Mouse (Mus musculus) heart, embryonic 14.5 days (tissue): ENCODE measurements at regions not wholly inside any gene's neighbourhood (a gene's known extent, or its start where the extent isn't known, plus 50 kb on each side); places are given as distances from the start of the nearest gene placed in this dataset.
"Not testable (repeated sequence)": the region's sequence is repeated elsewhere in the genome, so short reads cannot be mapped to it uniquely, and the experiment has no call there.

ENCODE experiments used
- ATAC-seq: fragments of 200-750 bp; cut with Nextera tagmentation; 2 replicates; pipeline ENCODE4 v1.8.0; 2017; ENCODE audit warnings: low read depth, moderate TSS enrichment; ENCODE audit not compliant: insufficient number of reproducible peaks, insufficient read depth, low FRiP score
- H3K27ac ChIP-seq, 2 experiments: fragments of 200-500 bp in 1 of 2; fragments of 300-500 bp in 1 of 2; sonication (generic) in 1 of 2; replicated peaks in 1 of 2; 2 replicates each; pipeline ENCODE4 v1.5.1; 2012 to 2014; ENCODE audit warnings: low read depth in 2 of 2, low read length in 2 of 2, control low read depth in 1 of 2, mild to moderate bottlenecking in 1 of 2, mixed read lengths in 1 of 2; ENCODE audit not compliant: control insufficient read depth in 1 of 2, insufficient read depth in 1 of 2
- H3K27me3 ChIP-seq: fragments of 300-500 bp; sonication (generic); 2 replicates; pipeline ENCODE4 v1.6.1; 2014; ENCODE audit warnings: mild to moderate bottlenecking, low read length, control low read depth; ENCODE audit not compliant: control insufficient read depth, insufficient read depth
- H3K36me3 ChIP-seq: fragments of 300-500 bp; sonication (generic); 2 replicates; pipeline ENCODE4 v1.6.1; 2014; ENCODE audit warnings: mild to moderate bottlenecking, control low read depth, low read length, mixed read lengths; ENCODE audit not compliant: control insufficient read depth, insufficient read depth
- H3K4me1 ChIP-seq, 2 experiments: fragments of 200-500 bp in 1 of 2; fragments of 300-500 bp in 1 of 2; sonication (generic) in 1 of 2; 2 replicates each; pipeline ENCODE4 v1.6.1; 2012 to 2014; ENCODE audit warnings: low read length in 2 of 2, control low read depth in 1 of 2, mixed read lengths in 1 of 2; ENCODE audit not compliant: control insufficient read depth in 2 of 2, insufficient read depth in 2 of 2
- H3K4me2 ChIP-seq: fragments of 300-500 bp; sonication (generic); 2 replicates; pipeline ENCODE4 v1.6.1; 2014; ENCODE audit warnings: mild to moderate bottlenecking, low read length
- H3K4me3 ChIP-seq, 2 experiments: fragments of 200-500 bp in 1 of 2; fragments of 300-500 bp in 1 of 2; sonication (generic) in 1 of 2; 2 replicates each; pipeline ENCODE4 v1.5.1; 2012 to 2014; ENCODE audit warnings: low read length in 2 of 2, mild to moderate bottlenecking in 2 of 2, control low read depth in 1 of 2, low read depth in 1 of 2, moderate library complexity in 1 of 2; ENCODE audit not compliant: control insufficient read depth in 1 of 2, insufficient read depth in 1 of 2
- H3K9ac ChIP-seq: fragments of 300-500 bp; sonication (generic); 2 replicates; pipeline ENCODE4 v1.6.1; 2014; ENCODE audit warnings: mild to moderate bottlenecking, low read length
- H3K9me3 ChIP-seq: fragments of 300-500 bp; sonication (generic); 2 replicates; pipeline ENCODE4 v1.6.1; 2016; ENCODE audit warnings: low read length, control low read depth; ENCODE audit not compliant: control insufficient read depth
- WGBS: fragments of 180-500 bp; shearing (Covaris S2); extraction: QIAGEN DNeasy Blood & Tissue Kit; methylation state at CpG from one replicate; pipeline ENCODE4 v1.1.7; 2014; 5-methylcytosine and 5-hydroxymethylcytosine counted together

- not testable (repeated sequence) for ATAC-seq, H3K36me3 ChIP-seq, H3K9ac ChIP-seq, H3K4me3 ChIP-seq, H3K4me1 ChIP-seq, H3K9me3 ChIP-seq, H3K27ac ChIP-seq, H3K27me3 ChIP-seq, H3K4me2 ChIP-seq
- 58% methylated on average over 2 of the region's 2 CpGs for WGBS
Observed at GRCm38 (mm10) chr10:86590211-86590610, 91.5 kb upstream of the Syn3 start.

- not testable (repeated sequence) for H3K36me3 ChIP-seq, H3K27ac ChIP-seq, H3K9me3 ChIP-seq, ATAC-seq, H3K4me3 ChIP-seq, H3K9ac ChIP-seq, H3K4me1 ChIP-seq, H3K27me3 ChIP-seq, H3K4me2 ChIP-seq
- WGBS, result 59% methylated on average over 2 of the region's 2 CpGs
Observed at GRCm38 (mm10) chr10:86566875-86567274, 68.2 kb upstream of the Syn3 start.

- Histone ChIP-seq H3K4me3 (no peak overlapping the region), H3K27ac (no peak overlapping the region), H3K9ac (no peak overlapping the region), H3K4me2 (no peak overlapping the region), H3K27me3 (no peaks in the 10 kb centered on the region), H3K9me3 (no peaks in the 10 kb centered on the region), H3K4me1 (no peaks in the 10 kb centered on the region), H3K36me3 (no peaks in the 10 kb centered on the region)
- no peak for ATAC-seq
- WGBS, result 60% methylated on average over 8 of the region's 8 CpGs
Observed at GRCm38 (mm10) chr10:86555843-86556242, 57.1 kb upstream of the Syn3 start.
